Mouse (Mus musculus): Measurements from ENCODE around the gene Atg2a. TPM values are rescaled to one million over a fixed set of nuclear protein-coding genes. Genes with fewer than 3 reads are reported as not detected.
"Not testable (repeated sequence)": the region's sequence is repeated elsewhere in the genome, so short reads cannot be mapped to it uniquely, and the experiment has no call there.

Gene Atg2a
- polyA plus RNA-seq, 1 experiment: 27.4 TPM

DNA sequence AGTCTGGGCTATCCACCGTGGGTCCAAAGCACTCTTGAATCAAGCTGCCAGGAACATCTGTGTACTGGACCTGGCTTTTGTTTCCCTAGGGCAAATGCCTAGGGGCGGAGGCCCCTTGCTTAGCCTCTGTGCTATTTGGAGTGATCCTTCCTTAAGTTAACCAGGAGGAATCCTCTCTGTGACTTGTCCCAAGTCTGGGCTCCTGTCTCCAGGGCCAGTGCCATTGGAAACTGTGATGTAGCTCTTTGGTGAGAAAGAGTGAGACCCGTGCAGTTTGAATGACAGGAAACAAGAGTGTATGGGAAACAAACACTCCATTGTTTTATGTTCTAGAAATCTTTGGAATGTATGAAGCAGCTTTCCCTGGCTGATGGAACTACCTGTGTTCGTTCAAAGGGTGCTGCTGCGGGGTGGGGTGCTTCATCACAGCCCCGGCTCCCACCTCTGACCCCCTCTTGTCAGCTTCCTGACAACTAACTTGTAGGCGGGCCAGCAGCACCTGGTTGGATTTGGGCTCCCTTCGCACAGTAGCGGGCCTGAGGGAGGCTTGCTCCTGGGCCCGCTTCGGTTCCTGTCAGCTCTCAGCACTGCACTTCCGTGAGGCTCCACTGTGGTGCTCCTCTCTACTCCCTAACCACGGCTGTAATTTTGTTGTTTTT is 46.9 kb downstream of the Atg2a start:
- TF ChIP-seq POLR2A (IDR thresholded peaks at IDR 0.05; ENCODE audit: low read depth, low read length) (no peak), CTCF (conservative IDR thresholded peaks at IDR 0.05; ENCODE audit: insufficient read depth, insufficient read length, low read depth, low read length) (no peak)
- no peak overlapping the region for H3K27ac ChIP-seq (ENCODE audit: insufficient read depth, low read depth, low read length)
- peaks cover 47% of the 10 kb centered on the region for H3K4me1 ChIP-seq (ENCODE audit: control insufficient read depth, insufficient read depth, low read length)
- WGBS: 56% methylated on average over 13 of the region's 13 CpGs
- H3K4me3 ChIP-seq (ENCODE audit: insufficient read depth, low read depth, low read length): no peak overlapping the region
- no peaks in the 10 kb centered on the region for H3K36me3 ChIP-seq (ENCODE audit: control insufficient read depth, insufficient read depth, low read length)
- no peak for DNase-seq
- H3K27me3 ChIP-seq (replicated peaks; ENCODE audit: control insufficient read depth, insufficient read depth, low read length): no peaks in the 10 kb centered on the region

DNA sequence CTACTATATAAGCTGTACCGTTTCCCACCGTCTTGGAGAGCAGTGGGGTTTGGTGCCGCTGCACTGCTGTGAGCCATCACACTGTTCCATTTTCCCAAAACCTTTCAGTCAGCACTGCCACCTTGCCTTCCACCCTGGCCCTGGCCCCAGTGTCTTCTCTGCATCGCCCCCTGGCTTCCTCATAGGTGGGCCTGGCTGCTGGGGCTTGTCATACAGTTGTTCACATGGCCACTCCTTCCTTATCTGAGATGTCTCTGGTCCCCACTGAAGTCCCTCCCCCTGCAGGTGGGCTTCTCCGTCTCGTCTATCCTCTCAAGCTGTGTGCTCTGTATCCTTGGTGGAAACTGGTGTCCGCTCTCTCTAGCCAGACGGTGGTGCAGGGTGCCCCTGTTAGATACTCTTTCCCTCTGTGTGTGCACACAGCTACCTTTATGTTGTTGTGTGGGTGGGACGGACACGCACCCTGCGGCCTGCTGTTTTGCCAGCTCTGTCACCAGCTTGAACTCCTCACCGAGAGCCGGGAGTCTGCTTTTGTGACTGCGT is 48.3 kb downstream of the Atg2a start:
- Histone ChIP-seq H3K36me3 (ENCODE audit: control insufficient read depth, insufficient read depth, low read length) (no peaks in the 10 kb centered on the region), H3K4me1 (ENCODE audit: control insufficient read depth, insufficient read depth, low read length) (peaks cover 47% of the 10 kb centered on the region), H3K4me3 (ENCODE audit: insufficient read depth, low read depth, low read length) (no peak overlapping the region), H3K27ac (ENCODE audit: insufficient read depth, low read depth, low read length) (no peak overlapping the region; the same call in 1 of the 2 replicates), H3K27me3 (replicated peaks; ENCODE audit: control insufficient read depth, insufficient read depth, low read length) (no peaks in the 10 kb centered on the region)
- no peak for DNase-seq
- TF ChIP-seq POLR2A (IDR thresholded peaks at IDR 0.05; ENCODE audit: low read depth, low read length) (no peak), CTCF (conservative IDR thresholded peaks at IDR 0.05; ENCODE audit: insufficient read depth, insufficient read length, low read depth, low read length) (no peak)
- WGBS: 93% methylated on average over 14 of the region's 14 CpGs

DNA sequence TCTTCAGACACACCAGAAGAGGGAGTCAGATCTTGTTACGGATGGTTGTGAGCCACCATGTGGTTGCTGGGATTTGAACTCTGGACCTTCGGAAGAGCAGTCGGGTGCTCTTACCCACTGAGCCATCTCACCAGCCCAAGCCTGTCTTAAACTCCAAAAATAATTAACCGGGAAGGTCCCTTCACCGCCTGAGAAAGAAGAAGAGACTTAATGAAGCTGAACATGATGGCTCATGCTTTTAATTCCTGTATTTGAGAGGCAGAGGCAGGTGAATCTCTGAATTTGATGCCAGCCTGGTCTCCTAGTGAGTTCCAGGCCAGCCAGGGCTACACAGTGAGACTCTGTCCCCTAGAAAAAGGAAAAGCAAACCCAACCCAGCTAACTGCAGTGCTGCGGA is 49.2 kb downstream of the Atg2a start:
- not testable (repeated sequence) for H3K27me3 ChIP-seq (replicated peaks; ENCODE audit: control insufficient read depth, insufficient read depth, low read length); H3K36me3 ChIP-seq (ENCODE audit: control insufficient read depth, insufficient read depth, low read length); H3K4me3 ChIP-seq (ENCODE audit: insufficient read depth, low read depth, low read length)
- H3K4me1 ChIP-seq (ENCODE audit: control insufficient read depth, insufficient read depth, low read length): peaks cover 42% of the 10 kb centered on the region
- peak overlapping the region; percentile 97 for H3K27ac ChIP-seq (ENCODE audit: insufficient read depth, low read depth, low read length)
- DNase-seq: peak; percentile 69
- WGBS: 59% methylated on average over 6 of the region's 6 CpGs

DNA sequence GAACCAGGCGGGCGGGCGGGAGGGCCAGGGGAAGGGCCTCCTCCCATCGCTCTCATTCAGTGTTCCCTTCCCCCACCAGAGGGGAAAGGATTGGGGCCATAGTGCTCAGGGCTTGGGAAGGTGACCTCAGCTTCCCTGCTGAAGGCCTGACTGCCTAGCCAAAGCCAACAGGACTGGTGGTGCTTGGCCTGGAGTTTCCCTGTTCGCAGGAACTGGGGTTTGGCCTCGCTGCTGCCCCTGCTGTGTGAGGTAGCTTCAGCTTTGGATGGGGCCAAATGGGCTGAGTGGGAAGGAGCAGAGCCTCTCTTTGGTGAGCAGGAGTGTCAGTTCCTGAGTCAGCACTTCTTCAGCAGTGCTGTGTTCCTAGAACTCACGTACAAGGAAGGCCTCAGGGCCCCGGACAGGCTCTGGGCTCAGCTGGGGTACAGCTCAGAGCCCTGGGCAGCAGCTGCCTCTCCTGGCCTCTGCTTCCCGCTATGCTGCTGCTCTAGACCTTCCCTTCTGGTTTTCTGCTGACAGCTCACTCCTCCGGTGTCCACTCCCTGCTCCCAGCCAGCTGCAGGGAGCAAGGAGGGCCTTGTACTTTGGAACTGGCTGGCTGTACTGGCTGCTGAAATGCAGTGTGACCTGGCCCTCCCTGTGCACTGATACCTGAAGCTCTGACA is 49.8 kb downstream of the Atg2a start:
- Histone ChIP-seq H3K27ac (ENCODE audit: insufficient read depth, low read depth, low read length) (peak overlapping the region; percentile 97), H3K27me3 (replicated peaks; ENCODE audit: control insufficient read depth, insufficient read depth, low read length) (no peaks in the 10 kb centered on the region), H3K36me3 (ENCODE audit: control insufficient read depth, insufficient read depth, low read length) (no peaks in the 10 kb centered on the region), H3K4me3 (ENCODE audit: insufficient read depth, low read depth, low read length) (no peak overlapping the region), H3K4me1 (ENCODE audit: control insufficient read depth, insufficient read depth, low read length) (peaks cover 36% of the 10 kb centered on the region)
- 39% methylated on average over 10 of the region's 10 CpGs for WGBS
- DNase-seq: peak; percentile 92
- peak; percentile 8 for TF ChIP-seq POLR2A (IDR thresholded peaks at IDR 0.05; ENCODE audit: low read depth, low read length)
- 0 out of 2 replicates have a peak, but pooled peaks have one; percentile 7 for TF ChIP-seq CTCF (conservative IDR thresholded peaks at IDR 0.05; ENCODE audit: insufficient read depth, insufficient read length, low read depth, low read length)

DNA sequence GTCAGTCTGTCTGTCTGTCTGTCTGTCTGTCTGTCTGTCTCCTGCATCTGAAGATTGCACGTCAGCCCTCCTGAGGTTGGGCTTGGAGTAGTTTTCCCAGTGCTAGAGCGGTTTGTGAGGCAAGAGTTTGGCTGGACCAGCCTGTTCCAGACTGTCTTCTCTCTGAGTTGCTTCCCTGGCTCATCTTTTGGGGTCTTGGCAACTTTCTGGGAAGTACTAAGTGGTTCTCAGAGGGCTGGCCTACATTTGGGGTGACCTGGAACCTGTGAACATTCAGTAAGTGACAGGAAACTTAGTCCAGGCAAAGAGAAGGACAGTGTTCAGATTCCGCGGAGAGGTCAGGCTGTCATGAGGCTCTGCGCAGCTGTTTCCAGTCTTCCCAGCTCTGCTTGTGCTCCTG is 50.8 kb downstream of the Atg2a start:
- DNase-seq: no peak
- H3K4me1 ChIP-seq (ENCODE audit: control insufficient read depth, insufficient read depth, low read length): peaks cover 29% of the 10 kb centered on the region; the same call in 1 of the 2 replicates
- no peak for TF ChIP-seq CTCF (conservative IDR thresholded peaks at IDR 0.05; ENCODE audit: insufficient read depth, insufficient read length, low read depth, low read length)
- no peaks in the 10 kb centered on the region for H3K27me3 ChIP-seq (replicated peaks; ENCODE audit: control insufficient read depth, insufficient read depth, low read length)
- H3K4me3 ChIP-seq (ENCODE audit: insufficient read depth, low read depth, low read length): no peak overlapping the region
- peak overlapping the region; percentile 97 for H3K27ac ChIP-seq (ENCODE audit: insufficient read depth, low read depth, low read length)
- WGBS: 62% methylated on average over 5 of the region's 5 CpGs
- no peaks in the 10 kb centered on the region for H3K36me3 ChIP-seq (ENCODE audit: control insufficient read depth, insufficient read depth, low read length)

DNA sequence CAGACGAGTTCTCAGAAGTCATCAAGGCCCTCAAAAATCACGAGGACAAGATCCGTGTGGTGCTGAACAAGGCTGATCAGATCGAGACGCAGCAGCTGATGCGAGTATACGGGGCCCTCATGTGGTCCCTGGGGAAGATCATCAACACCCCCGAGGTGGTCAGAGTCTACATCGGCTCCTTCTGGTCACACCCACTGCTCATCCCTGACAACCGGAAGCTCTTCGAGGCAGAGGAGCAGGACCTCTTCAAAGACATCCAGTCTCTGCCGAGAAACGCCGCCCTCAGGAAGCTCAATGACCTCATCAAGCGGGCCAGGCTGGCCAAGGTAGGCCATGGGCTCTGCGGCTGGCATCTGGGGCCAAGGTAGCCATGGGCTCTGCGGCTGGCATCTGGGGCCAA is 52.8 kb downstream of the Atg2a start:
- 80% methylated on average over 17 of the region's 17 CpGs for WGBS
- no peak overlapping the region for H3K4me3 ChIP-seq (ENCODE audit: insufficient read depth, low read depth, low read length)
- no peak overlapping the region for H3K27ac ChIP-seq (ENCODE audit: insufficient read depth, low read depth, low read length)
- no peaks in the 10 kb centered on the region for H3K27me3 ChIP-seq (replicated peaks; ENCODE audit: control insufficient read depth, insufficient read depth, low read length)
- DNase-seq: no peak
- H3K4me1 ChIP-seq (ENCODE audit: control insufficient read depth, insufficient read depth, low read length): peaks cover 30% of the 10 kb centered on the region; the same call in 1 of the 2 replicates
- no peak for TF ChIP-seq POLR2A (IDR thresholded peaks at IDR 0.05; ENCODE audit: low read depth, low read length)
- TF ChIP-seq CTCF (conservative IDR thresholded peaks at IDR 0.05; ENCODE audit: insufficient read depth, insufficient read length, low read depth, low read length): no peak
- 0 out of 2 replicates have a peak, but pooled peaks cover 2% of the 10 kb centered on the region for H3K36me3 ChIP-seq (ENCODE audit: control insufficient read depth, insufficient read depth, low read length)

DNA sequence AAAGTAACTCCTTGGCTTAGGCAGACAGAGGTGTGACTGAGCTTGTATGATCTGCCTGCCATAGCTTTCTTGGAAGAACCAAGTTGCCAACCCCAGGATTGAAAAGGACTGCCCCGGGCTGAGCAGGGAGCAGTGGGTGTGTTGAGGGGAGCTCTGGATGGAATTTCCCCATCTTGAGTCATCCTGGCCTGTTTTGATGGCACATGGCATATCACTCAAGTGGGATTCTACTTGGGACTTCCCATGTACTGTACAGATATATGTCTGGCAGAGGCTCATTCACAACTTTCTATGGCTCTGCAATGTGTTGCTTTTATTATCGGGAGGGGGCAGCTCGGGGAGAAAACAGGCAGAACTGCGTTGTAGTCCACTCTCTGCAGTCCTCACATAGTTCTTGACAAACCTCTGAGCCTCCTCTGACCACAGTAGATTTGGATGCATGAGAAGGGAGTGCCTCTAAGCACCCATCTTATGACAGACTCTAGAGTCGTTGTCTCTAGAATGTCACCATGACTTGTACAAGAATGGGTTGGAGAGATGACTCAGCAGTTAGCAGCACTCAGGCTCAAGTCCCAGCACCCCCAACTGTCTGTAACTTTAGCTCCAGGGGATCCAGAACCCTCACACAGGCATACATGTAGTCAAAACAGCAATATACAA is 55.2 kb downstream of the Atg2a start:
- 0 out of 2 replicates have a peak, but pooled peaks cover 2% of the 10 kb centered on the region for H3K36me3 ChIP-seq (ENCODE audit: control insufficient read depth, insufficient read depth, low read length)
- H3K27me3 ChIP-seq (replicated peaks; ENCODE audit: control insufficient read depth, insufficient read depth, low read length): no peaks in the 10 kb centered on the region
- WGBS: 83% methylated on average over 5 of the region's 5 CpGs
- DNase-seq: no peak
- no peak overlapping the region for H3K4me3 ChIP-seq (ENCODE audit: insufficient read depth, low read depth, low read length)
- no peak for TF ChIP-seq CTCF (conservative IDR thresholded peaks at IDR 0.05; ENCODE audit: insufficient read depth, insufficient read length, low read depth, low read length)
- TF ChIP-seq POLR2A (IDR thresholded peaks at IDR 0.05; ENCODE audit: low read depth, low read length): no peak
- peaks cover 16% of the 10 kb centered on the region; the same call in 1 of the 2 replicates for H3K4me1 ChIP-seq (ENCODE audit: control insufficient read depth, insufficient read depth, low read length)
- no peak overlapping the region for H3K27ac ChIP-seq (ENCODE audit: insufficient read depth, low read depth, low read length)

Measured in kidney, adult 2 months (tissue).